Mouse (Mus musculus) embryonic facial prominence, embryonic 15.5 days (tissue): ENCODE results near the gene C1galt1. TPM values are rescaled to one million over a fixed set of nuclear protein-coding genes. Genes with fewer than 3 reads are reported as not detected.
A peak's percentile ranks its signal among the peaks of the same experiment; 100 is the strongest.

Experiments
- ATAC-seq: fragments of 200-750 bp; cut with Nextera tagmentation; 2 replicates; pipeline ENCODE4 v1.8.0; 2017; ENCODE audit warnings: low read depth, moderate TSS enrichment; ENCODE audit not compliant: insufficient number of reproducible peaks, low FRiP score, low TSS enrichment
- H3K27ac ChIP-seq: fragments of 300-500 bp; sonication (generic); replicated peaks from 2 replicates; pipeline ENCODE4 v1.5.1; 2015; ENCODE audit warnings: mild to moderate bottlenecking, inconsistent platforms
- H3K27me3 ChIP-seq: fragments of 300-500 bp; sonication (generic); 2 replicates; pipeline ENCODE4 v1.6.1; 2015; ENCODE audit warnings: inconsistent platforms
- H3K36me3 ChIP-seq: fragments of 300-500 bp; sonication (generic); 2 replicates; pipeline ENCODE4 v1.6.1; 2015; ENCODE audit warnings: mild to moderate bottlenecking, inconsistent platforms
- H3K4me1 ChIP-seq: fragments of 300-500 bp; sonication (generic); 2 replicates; pipeline ENCODE4 v1.6.1; 2015; ENCODE audit warnings: inconsistent platforms
- H3K4me2 ChIP-seq: fragments of 300-500 bp; sonication (generic); replicated peaks from 2 replicates; pipeline ENCODE4 v1.6.1; 2015; ENCODE audit warnings: mild to moderate bottlenecking, inconsistent platforms
- H3K4me3 ChIP-seq: fragments of 300-500 bp; sonication (generic); replicated peaks from 2 replicates; pipeline ENCODE4 v1.5.1; 2015; ENCODE audit warnings: mild to moderate bottlenecking, inconsistent platforms
- H3K9ac ChIP-seq: fragments of 300-500 bp; sonication (generic); 2 replicates; pipeline ENCODE4 v1.6.1; 2015; ENCODE audit warnings: inconsistent platforms
- H3K9me3 ChIP-seq: fragments of 300-500 bp; sonication (generic); replicated peaks from 2 replicates; pipeline ENCODE4 v1.6.1; 2016; ENCODE audit warnings: inconsistent platforms
- WGBS: fragments of 180-500 bp; shearing (Covaris S2); methylation state at CpG from one replicate; pipeline ENCODE4 v1.1.7; 2015; 5-methylcytosine and 5-hydroxymethylcytosine counted together
- polyA plus RNA-seq: library from polyadenylated mRNA; unstranded; fragments of >200 nt; fragmentation: Nextera tagmentation; extraction: Ambion mirVana; gene quantifications from 2 replicates; pipeline ENCODE4 v1.2.1, GENCODE M21; 2015

C1galt1 gene
- polyA plus RNA-seq, 1 experiment from 2014 or later, result 2.6 TPM

- H3K4me2 ChIP-seq, result peak overlapping the region; percentile 11; the same call in 1 of the 2 replicates
- WGBS, result 74% methylated on average over 8 of the region's 8 CpGs
- no peaks in the 10 kb centered on the region for H3K27me3 ChIP-seq
- ATAC-seq, result no peak
- no peaks in the 10 kb centered on the region for H3K36me3 ChIP-seq
- H3K9me3 ChIP-seq, result no peaks in the 10 kb centered on the region
- no peak overlapping the region for H3K4me3 ChIP-seq
- no peak overlapping the region for H3K27ac ChIP-seq
- no peak overlapping the region for H3K9ac ChIP-seq
- H3K4me1 ChIP-seq, result peaks cover 30% of the 10 kb centered on the region
Observed at GRCm38 (mm10) chr6:7846726-7847439, 2.2 kb downstream of the C1galt1 start.

GRCm38 (mm10) chr6:7847890-7848508, 3.4 kb downstream of the C1galt1 start:
- 65% methylated on average over 6 of the region's 6 CpGs for WGBS
- Histone ChIP-seq H3K4me1 (peaks cover 30% of the 10 kb centered on the region), H3K27ac (no peak overlapping the region), H3K4me2 (no peak overlapping the region), H3K9ac (no peak overlapping the region), H3K9me3 (no peaks in the 10 kb centered on the region), H3K4me3 (no peak overlapping the region), H3K36me3 (no peaks in the 10 kb centered on the region), H3K27me3 (no peaks in the 10 kb centered on the region)
- no peak for ATAC-seq

GRCm38 (mm10) chr6:7848714-7849113, 4.1 kb downstream of the C1galt1 start:
- H3K9ac ChIP-seq, result no peak overlapping the region
- ATAC-seq, result no peak
- H3K4me3 ChIP-seq, result no peak overlapping the region
- no peak overlapping the region for H3K27ac ChIP-seq
- 77% methylated on average over 9 of the region's 9 CpGs for WGBS
- no peaks in the 10 kb centered on the region for H3K9me3 ChIP-seq
- no peaks in the 10 kb centered on the region for H3K27me3 ChIP-seq
- no peak overlapping the region for H3K4me2 ChIP-seq
- peaks cover 30% of the 10 kb centered on the region for H3K4me1 ChIP-seq
- no peaks in the 10 kb centered on the region for H3K36me3 ChIP-seq

GRCm38 (mm10) chr6:7851036-7851435, 6.4 kb downstream of the C1galt1 start:
- H3K4me2 ChIP-seq, result no peak overlapping the region
- peaks cover 25% of the 10 kb centered on the region for H3K4me1 ChIP-seq
- H3K27ac ChIP-seq, result no peak overlapping the region
- H3K4me3 ChIP-seq, result no peak overlapping the region
- no peaks in the 10 kb centered on the region for H3K36me3 ChIP-seq
- no peak overlapping the region for H3K9ac ChIP-seq
- 74% methylated on average over 2 of the region's 2 CpGs for WGBS
- no peaks in the 10 kb centered on the region for H3K9me3 ChIP-seq
- no peak for ATAC-seq
- H3K27me3 ChIP-seq, result no peaks in the 10 kb centered on the region

- no peaks in the 10 kb centered on the region for H3K27me3 ChIP-seq
- no peak overlapping the region for H3K4me2 ChIP-seq
- H3K9me3 ChIP-seq, result no peaks in the 10 kb centered on the region
- WGBS, result 62% methylated on average over 1 of the region's 1 CpGs
- H3K9ac ChIP-seq, result no peak overlapping the region
- H3K4me1 ChIP-seq, result peaks cover 18% of the 10 kb centered on the region
- no peak overlapping the region for H3K4me3 ChIP-seq
- no peaks in the 10 kb centered on the region for H3K36me3 ChIP-seq
- no peak for ATAC-seq
- no peak overlapping the region for H3K27ac ChIP-seq
Observed at GRCm38 (mm10) chr6:7852919-7853318, 8.3 kb downstream of the C1galt1 start.

GRCm38 (mm10) chr6:7853461-7853860, 8.8 kb downstream of the C1galt1 start:
- no peaks in the 10 kb centered on the region for H3K27me3 ChIP-seq
- H3K9ac ChIP-seq, result no peak overlapping the region
- H3K36me3 ChIP-seq, result no peaks in the 10 kb centered on the region
- ATAC-seq, result no peak
- peaks cover 13% of the 10 kb centered on the region for H3K4me1 ChIP-seq
- no peaks in the 10 kb centered on the region for H3K9me3 ChIP-seq
- no peak overlapping the region for H3K4me2 ChIP-seq
- H3K27ac ChIP-seq, result no peak overlapping the region
- no peak overlapping the region for H3K4me3 ChIP-seq
- WGBS, result 76% methylated on average over 3 of the region's 3 CpGs

- no peaks in the 10 kb centered on the region for H3K27me3 ChIP-seq
- no peaks in the 10 kb centered on the region for H3K36me3 ChIP-seq
- no peak overlapping the region for H3K4me3 ChIP-seq
- H3K4me1 ChIP-seq, result 0 out of 2 replicates have a peak, but pooled peaks cover 3% of the 10 kb centered on the region
- 68% methylated on average over 5 of the region's 5 CpGs for WGBS
- no peak overlapping the region for H3K27ac ChIP-seq
- no peak for ATAC-seq
- no peaks in the 10 kb centered on the region for H3K9me3 ChIP-seq
- no peak overlapping the region for H3K4me2 ChIP-seq
- no peak overlapping the region for H3K9ac ChIP-seq
Observed at GRCm38 (mm10) chr6:7856682-7857290, 12.1 kb downstream of the C1galt1 start.

GRCm38 (mm10) chr6:7857356-7858247, 13.0 kb downstream of the C1galt1 start:
- no peaks in the 10 kb centered on the region for H3K9me3 ChIP-seq
- H3K27me3 ChIP-seq, result no peaks in the 10 kb centered on the region
- 77% methylated on average over 8 of the region's 8 CpGs for WGBS
- H3K36me3 ChIP-seq, result no peaks in the 10 kb centered on the region
- H3K9ac ChIP-seq, result no peak overlapping the region
- H3K4me1 ChIP-seq, result 0 out of 2 replicates have a peak, but pooled peaks cover 3% of the 10 kb centered on the region
- H3K4me2 ChIP-seq, result no peak overlapping the region
- H3K4me3 ChIP-seq, result no peak overlapping the region
- ATAC-seq, result no peak
- H3K27ac ChIP-seq, result no peak overlapping the region

GRCm38 (mm10) chr6:7858586-7858985, 13.9 kb downstream of the C1galt1 start:
- H3K27me3 ChIP-seq, result no peaks in the 10 kb centered on the region
- H3K9ac ChIP-seq, result no peak overlapping the region
- H3K4me3 ChIP-seq, result no peak overlapping the region
- 46% methylated on average over 5 of the region's 5 CpGs for WGBS
- no peak overlapping the region for H3K4me2 ChIP-seq
- H3K9me3 ChIP-seq, result no peaks in the 10 kb centered on the region
- H3K27ac ChIP-seq, result no peak overlapping the region
- no peak for ATAC-seq
- H3K4me1 ChIP-seq, result 0 out of 2 replicates have a peak, but pooled peaks cover 3% of the 10 kb centered on the region
- no peaks in the 10 kb centered on the region for H3K36me3 ChIP-seq

GRCm38 (mm10) chr6:7859161-7859560, 14.5 kb downstream of the C1galt1 start:
- ATAC-seq, result no peak
- WGBS, result 85% methylated on average over 3 of the region's 3 CpGs

GRCm38 (mm10) chr6:7861033-7861432, 16.4 kb downstream of the C1galt1 start:
- 25% methylated on average over 3 of the region's 3 CpGs for WGBS
- ATAC-seq, result no peak
- Histone ChIP-seq H3K4me3 (no peak overlapping the region), H3K36me3 (no peaks in the 10 kb centered on the region), H3K9me3 (no peaks in the 10 kb centered on the region), H3K9ac (no peak overlapping the region), H3K4me1 (0 out of 2 replicates have a peak, but pooled peaks cover 3% of the 10 kb centered on the region), H3K27ac (no peak overlapping the region), H3K4me2 (no peak overlapping the region), H3K27me3 (no peaks in the 10 kb centered on the region)

More at GRCm38 (mm10) chr6:7859161-7859560, 14.5 kb downstream of the C1galt1 start:
- Histone ChIP-seq H3K27ac (no peak overlapping the region), H3K36me3 (no peaks in the 10 kb centered on the region), H3K4me2 (no peak overlapping the region), H3K27me3 (no peaks in the 10 kb centered on the region), H3K9ac (no peak overlapping the region), H3K9me3 (no peaks in the 10 kb centered on the region), H3K4me1 (0 out of 2 replicates have a peak, but pooled peaks cover 3% of the 10 kb centered on the region), H3K4me3 (no peak overlapping the region)
